Mouse (Mus musculus): ENCODE measurements around the gene Gm28635. TPM values are rescaled to one million over a fixed set of nuclear protein-coding genes. Genes with fewer than 3 reads are reported as not detected.

The Gm28635 gene
- total and polyA plus RNA-seq, 3 experiments: not detected

DNA sequence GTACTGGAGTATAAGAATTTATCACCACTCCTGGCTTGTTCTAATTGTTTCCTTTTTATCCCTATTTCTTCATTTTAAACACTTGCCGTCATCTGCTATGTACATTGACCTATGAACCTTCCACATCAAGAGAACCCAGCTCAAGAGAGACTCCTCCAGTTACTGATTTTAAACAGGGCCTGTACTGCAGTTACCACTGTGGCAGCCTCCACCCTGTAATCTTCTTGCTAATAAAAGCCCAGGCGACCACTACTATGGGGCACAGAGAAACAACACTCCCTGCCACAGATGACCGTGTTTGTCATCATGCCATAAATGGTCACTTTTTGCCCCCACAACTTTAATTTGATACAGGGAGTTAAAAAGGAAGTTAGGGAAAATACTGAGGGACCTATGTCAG, 50.8 kb downstream of the Gm28635 start:
- Histone ChIP-seq H3K9ac (ENCODE audit: insufficient read depth, low read depth) (no peak overlapping the region), H3K27me3 (replicated peaks) (no peaks in the 10 kb centered on the region), H3K4me2 (ENCODE audit: insufficient read depth, low read depth, poor library complexity, severe bottlenecking) (no peak overlapping the region), H3K9me3 (replicated peaks; ENCODE audit: low read length) (no peaks in the 10 kb centered on the region), H3K27ac (ENCODE audit: insufficient read depth, low read depth) (no peak overlapping the region), H3K36me3 (replicated peaks in 1 of 2; ENCODE audit: control insufficient read depth in 1 of 2, insufficient read depth in 1 of 2, low read length in 1 of 2) (no peaks in the 10 kb centered on the region), H3K79me2 (replicated peaks; ENCODE audit: control insufficient read depth, extremely low read depth, insufficient read depth, poor library complexity, severe bottlenecking) (no peaks in the 10 kb centered on the region), H3K4me3 (replicated peaks in 1 of 3; ENCODE audit: low read depth in 2 of 3, low read length in 2 of 3, poor library complexity in 1 of 3) (no peak overlapping the region), H3K4me1 (ENCODE audit: control insufficient read depth in 1 of 2, insufficient read depth in 2 of 2) (peaks cover 0 to 6% of the 10 kb centered on the region in 2 experiments; a peak in 2 of 4 replicates)
- dilution Hi-C loops (cut with MboI; ENCODE audit: extremely low pct_ligation_motif_present, extremely low pct_unique_long_range_greater_than_20kb, low sequenced_read_pairs): no loop called here
- in situ Hi-C loops (cut with MboI; ENCODE audit: low pct_ligation_motif_present, low pct_unique_long_range_greater_than_20kb, low sequenced_read_pairs): no loop called here
- TF ChIP-seq MEF2A (IDR thresholded peaks at IDR 0.05; ENCODE audit: borderline replicate concordance, low read depth, low read length) (no peak), POLR2A (IDR thresholded peaks at IDR 0.05; ENCODE audit: low read depth, low read length) (no peak), ZKSCAN1 (IDR thresholded peaks at IDR 0.05; ENCODE audit: borderline replicate concordance, low read depth, low read length) (no peak)
- no peak for DNase-seq (ENCODE audit: extremely low read depth)

DNA sequence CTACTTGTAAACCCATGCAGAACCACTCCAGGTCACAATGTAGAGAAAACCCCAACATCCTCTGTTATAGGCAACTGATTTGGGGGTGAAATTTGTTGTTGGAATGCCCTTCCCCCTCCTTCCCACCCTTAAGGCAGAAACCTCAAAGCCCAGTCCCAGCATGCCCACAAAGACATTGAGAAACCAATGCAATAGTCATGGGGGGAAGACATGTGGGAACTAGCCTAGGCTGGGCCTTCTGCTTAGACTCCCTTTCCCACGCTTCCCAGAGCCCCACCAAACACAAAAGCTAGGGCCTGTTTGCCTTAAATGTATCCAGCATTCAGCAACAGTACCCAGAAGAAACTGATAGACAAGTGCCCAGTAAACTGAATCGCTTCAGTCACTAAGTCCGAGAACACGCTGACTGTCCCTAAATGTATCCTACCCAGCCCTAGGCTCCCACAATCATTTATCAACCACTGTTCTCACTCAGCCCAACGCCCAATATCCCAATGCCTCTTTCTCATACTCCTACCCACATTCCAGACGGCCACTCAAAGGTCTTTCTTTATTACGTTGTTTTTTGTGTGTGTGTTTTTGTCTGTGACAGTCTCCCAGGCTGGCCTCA, 51.4 kb downstream of the Gm28635 start:
- in situ Hi-C loops (cut with MboI; ENCODE audit: low pct_ligation_motif_present, low pct_unique_long_range_greater_than_20kb, low sequenced_read_pairs) (no loop called here), dilution Hi-C loops (cut with MboI; ENCODE audit: extremely low pct_ligation_motif_present, extremely low pct_unique_long_range_greater_than_20kb, low sequenced_read_pairs) (no loop called here)
- Histone ChIP-seq H3K4me3 (replicated peaks in 1 of 3; ENCODE audit: low read depth in 2 of 3, low read length in 2 of 3, poor library complexity in 1 of 3) (no peak overlapping the region), H3K9ac (ENCODE audit: insufficient read depth, low read depth) (no peak overlapping the region), H3K4me1 (ENCODE audit: control insufficient read depth in 1 of 2, insufficient read depth in 2 of 2) (peaks cover 0 to 6% of the 10 kb centered on the region in 2 experiments; a peak in 2 of 4 replicates), H3K9me3 (replicated peaks; ENCODE audit: low read length) (no peaks in the 10 kb centered on the region), H3K27me3 (replicated peaks) (no peaks in the 10 kb centered on the region), H3K27ac (ENCODE audit: insufficient read depth, low read depth) (no peak overlapping the region), H3K36me3 (replicated peaks in 1 of 2; ENCODE audit: control insufficient read depth in 1 of 2, insufficient read depth in 1 of 2, low read length in 1 of 2) (no peaks in the 10 kb centered on the region), H3K4me2 (ENCODE audit: insufficient read depth, low read depth, poor library complexity, severe bottlenecking) (no peak overlapping the region), H3K79me2 (replicated peaks; ENCODE audit: control insufficient read depth, extremely low read depth, insufficient read depth, poor library complexity, severe bottlenecking) (no peaks in the 10 kb centered on the region)
- no peak for TF ChIP-seq E2F4 (IDR thresholded peaks at IDR 0.05; ENCODE audit: insufficient replicate concordance, low read depth, low read length)
- TF ChIP-seq MAX (IDR thresholded peaks at IDR 0.05; ENCODE audit: low read length): no peak
- no peak for TF ChIP-seq PAX5 (IDR thresholded peaks at IDR 0.05; ENCODE audit: low read length)
- no peak for TF ChIP-seq GABPA (IDR thresholded peaks at IDR 0.05; ENCODE audit: insufficient replicate concordance, low read depth, low read length)
- no peak for TF ChIP-seq IRF4 (IDR thresholded peaks at IDR 0.05; ENCODE audit: low read depth, low read length)
- no peak for TF ChIP-seq HCFC1 (IDR thresholded peaks at IDR 0.05; ENCODE audit: low read depth, low read length)
- no peak for TF ChIP-seq MAFK (IDR thresholded peaks at IDR 0.05; ENCODE audit: insufficient replicate concordance, low read length)
- TF ChIP-seq ZMIZ1 (IDR thresholded peaks at IDR 0.05; ENCODE audit: low read depth, low read length): no peak
- no peak for TF ChIP-seq ELF1 (IDR thresholded peaks at IDR 0.05; ENCODE audit: low read depth, low read length)
- no peak for TF ChIP-seq ZC3H11A (IDR thresholded peaks at IDR 0.05; ENCODE audit: low read depth, low read length)
- TF ChIP-seq MEF2A (IDR thresholded peaks at IDR 0.05; ENCODE audit: borderline replicate concordance, low read depth, low read length): no peak
- DNase-seq (ENCODE audit: extremely low read depth): no peak

DNA sequence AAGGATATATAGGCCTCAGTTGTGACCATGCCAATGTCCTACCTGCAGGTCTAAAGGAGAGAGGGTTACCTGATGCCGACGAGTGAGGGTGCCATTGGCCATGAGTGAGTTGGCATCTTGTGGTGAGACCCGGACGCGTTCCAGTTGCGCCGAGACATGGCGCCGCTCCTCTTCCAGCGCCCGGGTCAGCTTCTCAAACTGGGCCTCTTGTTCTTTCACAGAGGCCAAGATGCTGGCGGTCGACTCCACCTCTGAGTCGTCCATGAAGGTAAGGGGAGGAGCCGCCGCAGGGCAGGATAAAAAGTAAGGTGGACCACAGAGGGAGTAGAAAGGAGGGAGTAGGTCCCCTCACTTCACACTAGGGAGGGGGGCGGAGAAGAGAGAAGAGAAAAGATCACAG, 53.6 kb downstream of the Gm28635 start:
- dilution Hi-C loops (cut with MboI; ENCODE audit: extremely low pct_ligation_motif_present, extremely low pct_unique_long_range_greater_than_20kb, low sequenced_read_pairs): no loop called here
- Histone ChIP-seq H3K36me3 (replicated peaks in 1 of 2; ENCODE audit: control insufficient read depth in 1 of 2, insufficient read depth in 1 of 2, low read length in 1 of 2) (peaks cover 0 to 5% of the 10 kb centered on the region in 2 experiments), H3K4me1 (ENCODE audit: control insufficient read depth in 1 of 2, insufficient read depth in 2 of 2) (peaks cover 0 to 6% of the 10 kb centered on the region in 2 experiments; a peak in 2 of 4 replicates), H3K27ac (ENCODE audit: insufficient read depth, low read depth) (no peak overlapping the region), H3K27me3 (replicated peaks) (no peaks in the 10 kb centered on the region), H3K9me3 (replicated peaks; ENCODE audit: low read length) (peaks cover 2% of the 10 kb centered on the region), H3K79me2 (replicated peaks; ENCODE audit: control insufficient read depth, extremely low read depth, insufficient read depth, poor library complexity, severe bottlenecking) (no peaks in the 10 kb centered on the region), H3K4me2 (ENCODE audit: insufficient read depth, low read depth, poor library complexity, severe bottlenecking) (no peak overlapping the region), H3K4me3 (replicated peaks in 1 of 3; ENCODE audit: low read depth in 2 of 3, low read length in 2 of 3, poor library complexity in 1 of 3) (no peak overlapping the region), H3K9ac (ENCODE audit: insufficient read depth, low read depth) (no peak overlapping the region)
- no peak for DNase-seq (ENCODE audit: extremely low read depth)
- in situ Hi-C loops (cut with MboI; ENCODE audit: low pct_ligation_motif_present, low pct_unique_long_range_greater_than_20kb, low sequenced_read_pairs): no loop called here
- TF ChIP-seq POLR2A (IDR thresholded peaks at IDR 0.05; ENCODE audit: low read depth, low read length) (no peak), PAX5 (IDR thresholded peaks at IDR 0.05; ENCODE audit: low read length) (no peak), RAD21 (IDR thresholded peaks at IDR 0.05; ENCODE audit: low read depth, low read length) (no peak), ZKSCAN1 (IDR thresholded peaks at IDR 0.05; ENCODE audit: borderline replicate concordance, low read depth, low read length) (no peak)

All from CH12.LX (cell line).